Mouse (Mus musculus): Measurements from ENCODE around the gene Ciz1. TPM values are rescaled to one million over a fixed set of nuclear protein-coding genes. Genes with fewer than 3 reads are reported as not detected.

Ciz1 gene
- total RNA-seq, 1 experiment from 2014 or later = 61.8 TPM

DNA sequence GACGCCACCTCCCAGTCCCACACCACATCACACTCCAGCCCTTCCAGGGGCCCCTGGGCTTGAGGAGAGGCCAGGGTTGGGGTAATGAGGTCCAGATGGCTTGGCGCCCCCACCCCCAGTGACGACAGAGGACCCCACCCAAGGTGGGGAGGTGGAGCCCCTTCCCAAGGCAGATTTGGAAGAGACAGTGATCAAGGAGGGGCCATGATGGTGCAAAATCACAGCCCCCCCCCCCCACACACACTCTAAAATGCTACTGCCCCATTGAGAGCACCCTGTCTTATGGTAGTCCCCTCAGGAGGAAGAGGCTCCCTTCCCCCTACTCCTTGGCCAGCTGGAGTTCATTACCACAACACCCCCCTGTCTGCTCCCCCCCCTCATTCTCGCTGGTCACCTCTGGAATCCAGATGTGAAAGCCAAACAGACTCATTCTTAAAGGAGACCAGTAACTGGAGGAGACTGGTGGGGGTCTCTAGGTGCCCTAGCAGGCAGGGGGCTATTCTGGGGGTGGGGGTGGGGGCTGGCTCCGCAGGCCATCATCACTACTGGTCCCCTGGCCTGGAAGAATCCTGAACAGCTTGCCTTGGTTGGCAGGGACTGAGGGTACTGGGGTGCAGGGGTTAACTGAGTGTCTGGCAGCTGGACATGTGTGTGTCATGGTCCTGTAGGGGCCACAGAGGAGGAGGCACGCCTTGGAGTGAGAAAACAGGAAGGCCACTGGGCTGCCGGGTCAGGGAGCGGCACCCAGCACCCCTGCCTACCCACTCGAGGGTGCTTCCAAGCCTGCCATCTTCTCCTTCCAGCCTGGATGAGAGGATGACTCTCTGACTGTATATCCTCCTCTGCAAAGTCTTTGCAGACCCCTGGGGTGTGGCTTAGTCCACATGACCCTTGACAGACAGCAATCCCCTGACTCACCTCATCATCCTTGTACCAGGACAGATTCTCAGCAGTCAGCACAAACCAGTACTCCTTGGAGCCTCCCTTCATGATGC, 32.2 kb upstream of the Ciz1 start:
- no peak for DNase-seq

DNA sequence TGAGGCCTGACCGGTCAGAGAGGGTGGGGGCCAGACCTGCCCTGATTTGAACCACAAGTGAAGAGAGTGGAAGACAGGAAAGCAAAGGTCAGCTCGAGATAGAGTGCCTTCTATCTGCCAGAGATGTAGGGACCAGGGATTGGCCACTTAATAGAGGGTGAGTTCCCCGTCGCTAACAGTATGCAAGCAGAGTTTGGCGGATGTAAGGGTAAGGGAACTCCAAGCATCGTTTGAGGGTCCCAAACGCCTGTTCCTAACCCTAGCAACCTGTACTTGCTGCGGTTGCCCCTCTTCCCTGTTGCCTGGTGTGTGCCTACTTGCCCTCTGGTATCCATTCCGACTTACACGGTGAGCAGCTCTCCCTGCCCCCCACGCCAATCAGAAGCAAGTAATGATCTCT, 31.4 kb upstream of the Ciz1 start:
- DNase-seq = no peak

GRCm38 (mm10) chr2:32321591-32322298, 30.4 kb upstream of the Ciz1 start:
- no peak for DNase-seq

DNA sequence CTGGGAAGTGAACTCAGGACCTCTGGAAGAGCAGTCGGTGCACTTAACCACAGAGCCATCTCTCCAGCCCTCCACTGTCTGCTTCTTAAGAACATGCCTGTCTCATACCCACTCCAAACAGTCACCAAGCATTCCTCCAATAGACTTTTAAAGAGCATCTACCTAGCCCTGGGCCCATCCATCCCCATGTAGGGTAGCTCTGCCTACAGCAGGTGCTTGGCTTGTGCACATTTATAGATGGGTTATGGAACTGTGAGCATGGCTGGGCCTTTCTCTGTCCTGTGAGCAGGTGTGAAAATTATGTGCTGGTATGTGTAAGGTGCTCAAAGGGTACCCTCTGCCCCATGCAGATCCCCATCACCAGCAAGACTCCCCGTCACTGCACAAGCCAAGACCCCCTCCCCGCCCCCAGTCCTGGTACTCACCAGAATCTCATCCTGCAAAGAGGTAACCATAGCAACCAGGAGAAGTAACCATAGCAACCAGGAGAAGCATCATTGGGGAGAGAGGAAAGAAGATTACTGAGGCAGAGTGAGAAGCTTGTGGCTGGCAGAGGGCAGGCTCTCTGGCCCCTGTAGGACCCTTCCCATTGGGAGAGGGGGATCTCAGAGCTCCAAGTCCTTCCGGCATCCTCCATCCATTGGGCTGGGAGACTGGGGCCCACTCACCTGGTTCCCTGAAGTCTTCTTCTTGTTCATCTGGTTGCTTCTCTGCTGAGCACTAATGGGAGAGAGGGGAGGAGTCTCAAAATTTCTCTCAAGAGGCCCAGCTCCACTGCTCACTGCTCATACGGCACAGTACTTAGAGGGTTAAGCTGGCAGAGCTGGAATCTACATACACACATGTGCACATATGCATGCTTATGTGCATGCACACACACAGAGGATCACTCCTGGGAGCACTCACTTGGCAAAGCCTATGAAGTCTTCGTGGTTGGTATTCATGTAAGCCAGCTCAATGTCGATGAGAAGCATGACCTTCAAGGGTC, 29.1 kb upstream of the Ciz1 start:
- DNase-seq = no peak

DNA sequence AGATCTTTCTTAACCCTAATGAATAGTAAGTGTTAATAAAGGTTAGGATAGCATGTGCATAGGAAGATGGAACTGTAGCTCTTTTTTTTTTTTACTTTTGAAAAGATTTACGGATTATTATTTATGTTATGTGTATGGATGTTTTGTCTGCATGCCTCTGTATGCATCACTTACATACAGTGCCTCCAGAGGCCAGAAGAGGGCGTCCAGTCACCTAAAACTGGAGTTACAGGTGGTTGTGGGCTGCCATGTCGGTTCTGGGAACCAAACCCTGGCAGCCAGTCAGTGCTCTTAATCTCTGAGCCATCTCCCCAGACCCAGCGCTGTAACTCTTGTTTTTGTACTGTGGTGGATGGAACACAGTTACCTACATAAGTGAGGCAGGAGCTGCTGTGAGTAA, 27.8 kb upstream of the Ciz1 start:
- DNase-seq = no peak

GRCm38 (mm10) chr2:32325342-32325741, 26.8 kb upstream of the Ciz1 start:
- DNase-seq = peak; percentile 38

- DNase-seq = no peak
Measured at GRCm38 (mm10) chr2:32327200-32327599, 24.9 kb upstream of the Ciz1 start.

- DNase-seq = no peak
Measured at GRCm38 (mm10) chr2:32328911-32329460, 23.1 kb upstream of the Ciz1 start.

DNA sequence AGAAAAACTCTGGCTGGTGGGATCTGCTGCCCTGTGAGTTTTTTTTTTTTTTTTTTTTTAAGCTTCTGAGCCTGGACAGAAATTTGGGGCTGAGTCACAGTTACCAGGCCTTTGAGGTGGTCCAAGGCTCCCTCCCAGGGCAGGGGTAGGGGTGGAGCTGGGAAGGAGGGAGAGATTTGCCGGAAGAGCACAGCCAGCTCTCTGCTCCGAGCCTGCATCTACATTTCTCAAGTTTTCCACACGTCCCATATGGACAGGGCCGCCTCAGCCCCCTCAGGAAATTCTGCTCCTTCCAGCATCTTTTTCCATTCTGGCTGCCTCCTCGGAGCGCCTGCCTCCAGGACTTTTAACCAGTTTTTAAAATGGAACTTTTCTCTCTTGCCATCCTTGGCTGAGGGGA, 22.6 kb upstream of the Ciz1 start:
- no peak for DNase-seq

GRCm38 (mm10) chr2:32332159-32332558, 20.0 kb upstream of the Ciz1 start:
- no peak for DNase-seq

- DNase-seq = no peak
Measured at GRCm38 (mm10) chr2:32335888-32336287, 16.2 kb upstream of the Ciz1 start.

- no peak for DNase-seq
Measured at GRCm38 (mm10) chr2:32339912-32340642, 12.1 kb upstream of the Ciz1 start.

GRCm38 (mm10) chr2:32340836-32341633, 11.1 kb upstream of the Ciz1 start:
- DNase-seq = no peak

DNA sequence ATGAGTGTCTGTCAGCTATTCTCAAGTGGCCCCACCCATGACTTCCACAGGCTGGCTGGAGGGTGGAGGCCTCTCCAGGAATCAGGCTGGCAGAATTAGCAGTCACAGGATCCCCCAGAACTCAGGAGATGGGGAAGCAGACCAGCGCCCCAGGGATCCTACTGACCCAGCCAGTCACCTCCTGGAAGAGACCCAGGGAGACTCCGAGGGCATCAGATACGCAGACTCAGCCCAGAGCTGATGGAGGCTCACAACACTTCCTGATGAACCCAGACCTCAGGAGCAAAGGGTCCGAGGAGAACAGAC, 10.5 kb upstream of the Ciz1 start:
- no peak for DNase-seq

- no peak for DNase-seq
Measured at GRCm38 (mm10) chr2:32342039-32342438, 10.1 kb upstream of the Ciz1 start.

DNA sequence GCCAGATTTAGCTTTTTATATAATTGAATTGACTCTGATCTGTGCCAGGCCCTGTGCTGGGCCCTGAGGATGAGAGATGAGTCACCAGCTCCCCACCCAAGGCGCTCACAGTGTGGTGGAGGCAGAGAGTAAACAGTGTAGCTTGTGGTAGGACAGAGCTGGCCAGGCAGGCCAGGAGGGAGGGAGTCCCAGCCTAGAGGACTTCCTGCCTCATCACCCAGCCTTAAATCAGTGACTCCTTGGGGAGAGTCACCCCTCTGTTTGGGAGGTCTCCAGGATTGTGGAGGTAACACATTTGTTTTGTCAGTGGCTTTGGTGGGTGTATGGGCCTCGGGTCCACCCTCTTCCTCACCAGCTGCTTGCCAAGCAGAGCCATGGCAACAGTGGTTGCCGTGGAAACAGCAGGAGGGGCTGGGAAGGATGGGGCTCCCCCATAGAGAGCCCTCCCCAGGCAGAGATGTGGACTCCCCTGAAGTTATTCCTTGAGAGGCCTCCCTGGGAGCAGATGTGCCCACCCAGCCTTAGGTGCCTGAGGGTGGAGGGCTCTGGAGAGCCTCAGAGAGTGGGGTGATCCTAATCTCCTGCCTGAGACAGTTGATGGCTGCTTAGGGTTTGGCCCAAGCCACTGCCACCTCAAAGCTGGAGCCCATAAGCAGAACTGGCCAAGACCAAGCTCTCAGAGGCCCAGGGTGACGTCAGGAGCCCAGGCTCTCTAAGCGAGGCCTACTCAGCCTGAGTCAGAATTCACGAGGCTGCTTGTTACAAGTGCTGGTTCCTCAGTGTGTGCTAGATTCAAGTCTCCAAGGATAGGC, 9.4 kb upstream of the Ciz1 start:
- peak; percentile 52 for DNase-seq

DNA sequence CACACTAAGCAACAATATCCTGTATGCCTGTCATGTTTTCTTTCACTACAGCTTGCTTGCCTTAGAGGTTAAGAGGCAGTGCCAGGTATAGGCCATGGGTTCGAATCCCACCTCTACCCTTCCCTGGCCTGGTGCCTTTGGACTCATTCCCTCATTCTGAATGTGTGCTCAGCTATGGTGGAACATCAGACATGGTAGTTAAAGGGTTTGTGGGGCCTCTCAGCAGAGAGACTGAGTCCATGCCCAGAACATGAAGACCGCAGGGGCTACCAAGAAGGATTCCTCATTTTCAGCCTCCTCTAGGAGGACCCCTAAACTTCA, 8.8 kb upstream of the Ciz1 start:
- no peak for DNase-seq

- no peak for DNase-seq
Measured at GRCm38 (mm10) chr2:32344056-32344455, 8.1 kb upstream of the Ciz1 start.

DNA sequence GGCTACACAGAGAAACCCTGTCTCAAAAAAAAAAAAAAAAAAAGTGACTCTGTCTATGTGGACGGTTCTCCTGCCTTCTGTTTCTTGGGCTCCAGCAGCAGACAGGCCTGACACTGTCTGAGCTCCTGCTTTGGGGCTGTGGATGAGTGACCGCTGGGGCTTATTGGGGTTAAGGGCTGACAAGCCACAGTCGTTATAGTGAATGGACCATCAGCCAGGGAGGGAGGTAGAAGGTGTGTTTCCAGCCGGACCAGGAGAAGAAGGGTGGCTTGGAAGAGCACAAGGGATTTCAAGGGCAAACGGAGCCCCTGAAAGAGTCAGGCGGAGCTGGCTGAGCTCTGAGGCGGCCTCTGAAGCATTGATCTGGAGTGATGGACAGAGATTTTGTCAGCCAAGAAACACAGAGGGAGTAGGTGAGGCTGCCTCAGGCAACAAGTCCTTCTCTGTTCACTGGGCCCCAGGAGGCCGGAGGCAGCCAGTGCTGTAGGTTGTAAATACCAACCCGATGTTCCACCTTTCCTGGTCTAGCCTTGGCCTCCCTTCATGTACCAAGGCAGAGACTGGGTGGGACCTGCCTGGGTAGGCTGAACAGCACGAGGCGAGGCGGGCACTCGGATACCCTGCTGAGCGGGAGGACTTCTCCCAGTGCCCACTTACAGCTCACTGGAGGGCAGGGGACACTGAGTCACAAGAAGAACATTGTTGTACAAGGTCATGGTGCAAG, 7.4 kb upstream of the Ciz1 start:
- DNase-seq = no peak

Measured in adrenal gland, postnatal 14 days (tissue).